ENCODE assay signal across 21 mouse cellular contexts in genomic region chr5:136334780-136335179, GRCm38 (mm10).
DNase-seq lines count a peak whose midpoint lies in the region; ATAC-seq and TF ChIP-seq lines count a peak whose summit lies in the region.
"Had no signal": no experiment of that assay in that cellular context is flagged by ENCODE, and none has a peak within 500 bp of the region (broad histone marks: within the 10 kb centered on the region; RNA-seq: fewer than 3 reads in every experiment).

No protein-coding gene starts in this region.

- H3K9me3 ChIP-seq in liver, postnatal 0 days (ENCODE audit: low read length) = no peaks in the 10 kb centered on the region
- H3K9me3 ChIP-seq in liver, embryonic 12.5 days (replicated peaks) = no peaks in the 10 kb centered on the region
- no peaks in the 10 kb centered on the region for H3K9me3 ChIP-seq in liver, embryonic 16.5 days (replicated peaks; ENCODE audit: control insufficient read depth, low read length)
- H3K9me3 ChIP-seq: embryonic facial prominence, embryonic 12.5 days; forebrain, embryonic 13.5 days; heart, embryonic 13.5 days; hindbrain, embryonic 15.5 days had no signal

- no peak for TF ChIP-seq POLR2A in heart, adult 2 months (IDR thresholded peaks at IDR 0.05; ENCODE audit: insufficient read depth, low read depth, low read length)

- 63% methylated on average over 4 of the region's 4 CpGs for WGBS in liver, postnatal 0 days (ENCODE audit: insufficient replicate concordance)
- WGBS in liver, embryonic 12.5 days (ENCODE audit: insufficient replicate concordance) = 54% methylated on average over 4 of the region's 4 CpGs
- 43% methylated on average over 4 of the region's 4 CpGs for WGBS in liver, embryonic 16.5 days (ENCODE audit: insufficient replicate concordance)
- WGBS in heart, adult 2 months = 67% methylated on average over 4 of the region's 4 CpGs

- no peaks in the 10 kb centered on the region for H3K27me3 ChIP-seq in liver, postnatal 0 days (ENCODE audit: insufficient read depth, low read length)
- no peaks in the 10 kb centered on the region for H3K27me3 ChIP-seq in liver, embryonic 12.5 days (replicated peaks)
- H3K27me3 ChIP-seq in liver, embryonic 16.5 days (ENCODE audit: control insufficient read depth, insufficient read depth, low read depth, low read length) = no peaks in the 10 kb centered on the region
- no peaks in the 10 kb centered on the region for H3K27me3 ChIP-seq in heart, adult 2 months (ENCODE audit: control insufficient read depth, insufficient read depth, low read length)
- H3K27me3 ChIP-seq: embryonic facial prominence, embryonic 12.5 days; forebrain, embryonic 13.5 days; heart, embryonic 13.5 days; hindbrain, embryonic 15.5 days; Patski had no signal

- no peak for ATAC-seq in liver, postnatal 0 days
- peak; percentile 83 for ATAC-seq in liver, embryonic 12.5 days
- ATAC-seq in liver, embryonic 16.5 days (ENCODE audit: low read depth) = peak; percentile 80
- ATAC-seq in megakaryocyte, adult 5-6 weeks (ENCODE audit: poor library complexity, severe bottlenecking) = no peak
- no peak for ATAC-seq in CD4-positive, CD25-positive, alpha-beta regulatory T cell, adult 4 months
- ATAC-seq: forebrain, embryonic 13.5 days; forebrain, postnatal 0 days had no signal

- H3K4me2 ChIP-seq in liver, postnatal 0 days (ENCODE audit: low read depth, low read length) = no peak overlapping the region
- H3K4me2 ChIP-seq in liver, embryonic 12.5 days = no peak overlapping the region
- no peak overlapping the region for H3K4me2 ChIP-seq in liver, embryonic 16.5 days (ENCODE audit: low read depth, low read length)
- H3K4me2 ChIP-seq: embryonic facial prominence, embryonic 12.5 days; forebrain, embryonic 13.5 days; heart, embryonic 13.5 days; hindbrain, embryonic 15.5 days had no signal

- H3K79me2 ChIP-seq in heart, adult 2 months (replicated peaks; ENCODE audit: control insufficient read depth, insufficient read depth, low read length) = no peaks in the 10 kb centered on the region

- H3K27ac ChIP-seq in liver, postnatal 0 days (ENCODE audit: low read depth) = no peak overlapping the region
- no peak overlapping the region; the same call in 1 of the 2 replicates for H3K27ac ChIP-seq in liver, embryonic 12.5 days
- H3K27ac ChIP-seq in liver, embryonic 16.5 days (ENCODE audit: low read length) = no peak overlapping the region
- H3K27ac ChIP-seq in heart, adult 2 months = no peak overlapping the region
- H3K27ac ChIP-seq: embryonic facial prominence, embryonic 12.5 days; forebrain, embryonic 13.5 days; heart, embryonic 13.5 days; hindbrain, embryonic 15.5 days had no signal

- TF ChIP-seq EP300 in liver, postnatal 0 days (IDR thresholded peaks at IDR 0.05; ENCODE audit: low read depth) = no peak
- no peak for TF ChIP-seq EP300 in heart, adult 2 months (IDR thresholded peaks at IDR 0.05; ENCODE audit: insufficient read depth, low read depth, low read length)

- intact Hi-C loops in heart, adult 2 months (cut with DNase I) = no loop called here

- no peaks in the 10 kb centered on the region for H3K4me1 ChIP-seq in liver, postnatal 0 days (ENCODE audit: insufficient read depth)
- H3K4me1 ChIP-seq in liver, embryonic 12.5 days = peaks cover 38% of the 10 kb centered on the region
- H3K4me1 ChIP-seq in liver, embryonic 16.5 days (ENCODE audit: control insufficient read depth, low read depth, low read length) = peaks cover 17% of the 10 kb centered on the region
- peaks cover 4% of the 10 kb centered on the region; the same call in 1 of the 2 replicates for H3K4me1 ChIP-seq in heart, adult 2 months (ENCODE audit: control insufficient read depth, insufficient read depth, low read length)
- H3K4me1 ChIP-seq: embryonic facial prominence, embryonic 12.5 days; forebrain, embryonic 13.5 days had no signal

- no peak overlapping the region for H3K9ac ChIP-seq in liver, postnatal 0 days (replicated peaks)
- H3K9ac ChIP-seq in liver, embryonic 12.5 days = no peak overlapping the region
- H3K9ac ChIP-seq in liver, embryonic 16.5 days (ENCODE audit: low read depth, low read length) = no peak overlapping the region
- no peak overlapping the region for H3K9ac ChIP-seq in heart, adult 2 months (ENCODE audit: low read depth, low read length)
- H3K9ac ChIP-seq: embryonic facial prominence, embryonic 12.5 days; forebrain, embryonic 13.5 days; forebrain, postnatal 0 days; heart, embryonic 13.5 days; hindbrain, embryonic 15.5 days had no signal

- no peak for TF ChIP-seq CTCF in liver, postnatal 0 days (IDR thresholded peaks at IDR 0.05; ENCODE audit: low read depth)
- no peak for TF ChIP-seq CTCF in heart, adult 2 months (IDR thresholded peaks at IDR 0.05)

- H3K36me3 ChIP-seq in liver, postnatal 0 days (replicated peaks; ENCODE audit: insufficient read depth, low read length) = peaks cover 26% of the 10 kb centered on the region
- peaks cover 65% of the 10 kb centered on the region for H3K36me3 ChIP-seq in liver, embryonic 12.5 days
- H3K36me3 ChIP-seq in liver, embryonic 16.5 days (ENCODE audit: control insufficient read depth, insufficient read depth) = no peaks in the 10 kb centered on the region; the same call in none of the 2 replicates
- no peaks in the 10 kb centered on the region for H3K36me3 ChIP-seq in heart, adult 2 months (ENCODE audit: control insufficient read depth, insufficient read depth, low read length)

- no peak overlapping the region for H3K4me3 ChIP-seq in liver, postnatal 0 days (ENCODE audit: low read depth, low read length)
- no peak overlapping the region for H3K4me3 ChIP-seq in liver, embryonic 12.5 days
- H3K4me3 ChIP-seq in liver, embryonic 16.5 days (ENCODE audit: low read depth, low read length) = no peak overlapping the region
- H3K4me3 ChIP-seq in heart, adult 2 months = no peak overlapping the region
- H3K4me3 ChIP-seq: embryonic facial prominence, embryonic 12.5 days; forebrain, embryonic 13.5 days; heart, embryonic 13.5 days; hindbrain, embryonic 15.5 days had no signal

- peak; percentile 28 for DNase-seq in liver
- no peak for DNase-seq in liver, postnatal 0 days
- no peak for DNase-seq in heart, adult 2 months
- DNase-seq: adrenal gland, adult 8-10 months; adrenal gland, postnatal 36 days; B cell, adult 2 months; cerebellum, adult 11 months; cerebellum, adult 8-10 months; cerebellum, postnatal 14 days; forebrain, postnatal 0 days; gastrocnemius, postnatal 14 days; heart, postnatal 36 days had no signal

Comparison
In these comparisons a context has a peak if more than half of its experiments do, and no peak if none do; other contexts are left out.
1. ATAC-seq: peak in liver, embryonic 12.5 days (single experiment) and liver, embryonic 16.5 days (single experiment); none in liver, postnatal 0 days (single experiment), megakaryocyte, adult 5-6 weeks (single experiment) and CD4-positive, CD25-positive, alpha-beta regulatory T cell, adult 4 months (single experiment).